Mouse (Mus musculus) megakaryocyte, embryonic 14.5 days (primary cell): ENCODE measurements at regions not wholly inside any gene's neighbourhood (a gene's known extent, or its start where the extent isn't known, plus 50 kb on each side); places are given as distances from the start of the nearest gene placed in this dataset.

Experiments
- H3K27me3 ChIP-seq: replicated peaks from 2 replicates; pipeline ENCODE3; 2012; ENCODE audit warnings: inconsistent platforms
- H3K36me3 ChIP-seq: replicated peaks from 2 replicates; pipeline ENCODE3; 2012; ENCODE audit warnings: low read length, inconsistent platforms, mixed read lengths
- H3K4me1 ChIP-seq: 2 replicates; pipeline ENCODE4 v1.6.1; 2012; ENCODE audit warnings: inconsistent platforms
- H3K4me3 ChIP-seq: replicated peaks from 2 replicates; pipeline ENCODE3; 2012; ENCODE audit warnings: moderate library complexity, mild to moderate bottlenecking, inconsistent platforms
- H3K9me3 ChIP-seq: 2 replicates; pipeline ENCODE4 v1.6.1; 2012; ENCODE audit warnings: inconsistent platforms
- FLI1 ChIP-seq: IDR thresholded peaks from 2 replicates; pipeline ENCODE4 v1.6.1; 2012; ENCODE audit warnings: low read length, inconsistent platforms, mixed read lengths
- GATA1 ChIP-seq: IDR thresholded peaks from 3 replicates; pipeline ENCODE4 v1.6.1; 2012; ENCODE audit warnings: mixed read lengths, low read length, inconsistent platforms, borderline replicate concordance

DNA sequence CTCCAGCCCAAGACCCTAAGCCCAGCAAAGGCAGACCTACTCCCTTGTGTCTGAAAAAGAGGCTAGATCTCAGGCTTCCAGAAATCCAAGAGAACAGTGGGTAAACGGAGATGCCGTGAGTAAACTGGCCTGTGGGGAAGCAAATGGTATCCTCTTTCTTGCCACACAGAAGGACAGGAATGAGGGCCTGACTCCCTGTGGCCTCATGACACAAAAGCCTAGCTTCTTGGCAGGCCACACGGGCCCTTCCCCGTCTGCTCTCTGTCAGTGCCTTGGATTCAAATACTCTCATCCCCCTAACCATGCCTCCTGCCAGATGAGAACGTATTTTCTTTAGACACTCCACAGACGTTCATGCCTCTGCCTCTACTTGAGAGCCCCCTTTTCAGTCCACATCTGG lies 97.2 kb downstream of the Mis18a start:
- Histone ChIP-seq H3K27me3 (no peaks in the 10 kb centered on the region), H3K4me1 (no peaks in the 10 kb centered on the region), H3K36me3 (no peaks in the 10 kb centered on the region), H3K4me3 (no peak overlapping the region), H3K9me3 (peaks cover 7% of the 10 kb centered on the region; the same call in 1 of the 2 replicates)
- TF ChIP-seq GATA1 (no peak), FLI1 (no peak)

DNA sequence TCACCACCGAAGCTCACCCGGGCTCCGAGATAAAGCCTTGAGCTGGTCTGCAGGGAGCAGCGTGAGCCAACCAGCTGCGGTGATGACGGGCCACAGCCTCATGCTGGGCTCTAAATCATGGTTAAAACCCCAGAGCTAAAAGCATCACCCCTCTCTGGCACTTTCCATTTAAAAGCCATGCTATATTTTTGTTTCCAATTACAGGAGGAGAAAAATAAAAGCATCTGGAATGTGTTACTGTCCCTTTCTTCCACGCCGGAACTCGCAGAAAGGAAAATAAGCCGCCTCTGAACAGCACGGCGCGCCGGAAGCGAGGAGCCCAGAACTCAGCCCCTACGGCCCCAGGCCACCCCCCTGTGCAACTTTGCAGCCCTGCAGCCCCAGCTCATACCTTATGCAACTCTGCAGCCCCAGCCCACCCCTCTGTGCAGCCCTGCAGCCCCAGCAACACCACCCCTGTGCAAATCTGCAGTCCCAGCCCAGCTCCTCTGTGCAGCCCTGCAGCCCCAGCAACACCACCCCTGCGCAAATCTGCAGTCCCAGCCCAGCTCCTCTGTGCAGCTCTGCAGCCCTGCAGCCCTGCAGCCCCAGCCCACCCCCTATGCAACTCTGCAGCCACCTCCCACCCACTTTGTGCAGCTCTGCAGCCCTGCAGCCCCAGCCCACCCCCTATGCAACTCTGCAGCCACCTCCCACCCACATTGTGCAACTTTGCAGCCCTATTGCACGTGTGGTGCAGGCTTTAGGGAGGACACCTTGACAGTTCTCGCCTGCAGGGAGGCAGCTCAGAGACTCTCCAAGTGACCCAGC lies 97.9 kb downstream of the Mis18a start:
- Histone ChIP-seq H3K9me3 (peaks cover 12% of the 10 kb centered on the region; the same call in 1 of the 2 replicates), H3K27me3 (no peaks in the 10 kb centered on the region), H3K4me1 (no peaks in the 10 kb centered on the region), H3K4me3 (no peak overlapping the region), H3K36me3 (no peaks in the 10 kb centered on the region)
- TF ChIP-seq GATA1 (no peak), FLI1 (no peak)

DNA sequence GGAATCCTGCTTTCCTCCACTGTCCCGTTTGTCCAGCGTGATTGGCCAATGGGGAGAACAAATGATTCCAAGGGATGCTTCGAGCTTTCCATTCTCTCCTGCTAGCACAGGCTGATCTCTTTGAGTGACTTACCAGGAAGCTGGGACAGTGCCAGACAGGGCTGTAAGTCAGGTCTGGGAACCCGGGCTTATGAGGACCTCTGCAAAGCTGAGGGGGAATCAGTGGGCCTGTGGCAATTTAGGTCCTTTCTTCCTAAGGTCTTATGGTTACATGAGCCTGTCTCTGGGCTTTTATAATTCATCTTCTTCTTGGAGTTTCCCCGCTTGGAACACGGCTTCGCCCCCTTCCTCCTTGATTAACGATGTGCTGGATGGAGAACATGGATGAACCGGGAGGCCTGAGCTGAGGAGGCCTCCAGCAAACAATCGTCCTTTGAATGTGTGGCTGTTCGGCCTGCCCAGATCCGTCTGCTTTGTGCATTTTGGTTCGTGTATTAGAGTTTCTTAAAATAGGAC lies 98.5 kb downstream of the Mis18a start:
- Histone ChIP-seq H3K9me3 (peaks cover 13% of the 10 kb centered on the region; the same call in 1 of the 2 replicates), H3K4me1 (no peaks in the 10 kb centered on the region), H3K4me3 (no peak overlapping the region), H3K36me3 (no peaks in the 10 kb centered on the region), H3K27me3 (no peaks in the 10 kb centered on the region)
- TF ChIP-seq GATA1, result no peak
- TF ChIP-seq FLI1, result no peak

DNA sequence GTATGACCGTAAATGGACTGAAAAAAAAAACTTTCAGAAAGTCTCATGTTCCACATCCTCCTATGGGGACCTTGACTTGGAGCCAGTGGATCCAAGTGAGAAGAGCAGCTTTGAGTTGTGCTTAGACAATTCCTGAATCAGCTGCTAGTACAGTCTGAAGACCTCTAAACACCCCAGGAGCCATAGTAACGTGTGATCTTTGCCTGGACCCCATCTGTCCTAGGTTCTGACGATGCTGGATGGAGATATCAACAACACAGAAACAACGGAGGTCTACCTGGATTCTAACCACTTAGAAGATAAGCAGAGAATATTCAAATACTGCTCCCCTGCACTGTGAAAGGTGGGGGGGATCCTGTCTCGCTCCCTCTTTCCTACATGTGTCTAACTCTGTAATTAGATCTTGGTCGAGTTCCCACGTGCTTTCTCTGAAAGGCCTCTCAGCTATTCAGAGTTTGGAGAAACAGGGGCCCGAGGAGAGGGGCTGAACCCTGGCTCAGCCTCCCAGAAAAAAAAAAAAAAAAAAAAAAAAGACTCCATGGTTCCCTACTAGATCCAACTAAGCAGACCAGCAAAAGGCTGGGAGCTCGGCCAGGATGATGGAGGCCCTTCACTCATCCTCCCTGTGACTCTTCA lies 101.1 kb downstream of the Mis18a start:
- peaks cover 11% of the 10 kb centered on the region; the same call in 1 of the 2 replicates for H3K9me3 ChIP-seq
- H3K4me1 ChIP-seq, result no peaks in the 10 kb centered on the region
- H3K36me3 ChIP-seq, result no peaks in the 10 kb centered on the region
- H3K4me3 ChIP-seq, result no peak overlapping the region
- no peaks in the 10 kb centered on the region for H3K27me3 ChIP-seq
- TF ChIP-seq FLI1 (no peak), GATA1 (no peak)

DNA sequence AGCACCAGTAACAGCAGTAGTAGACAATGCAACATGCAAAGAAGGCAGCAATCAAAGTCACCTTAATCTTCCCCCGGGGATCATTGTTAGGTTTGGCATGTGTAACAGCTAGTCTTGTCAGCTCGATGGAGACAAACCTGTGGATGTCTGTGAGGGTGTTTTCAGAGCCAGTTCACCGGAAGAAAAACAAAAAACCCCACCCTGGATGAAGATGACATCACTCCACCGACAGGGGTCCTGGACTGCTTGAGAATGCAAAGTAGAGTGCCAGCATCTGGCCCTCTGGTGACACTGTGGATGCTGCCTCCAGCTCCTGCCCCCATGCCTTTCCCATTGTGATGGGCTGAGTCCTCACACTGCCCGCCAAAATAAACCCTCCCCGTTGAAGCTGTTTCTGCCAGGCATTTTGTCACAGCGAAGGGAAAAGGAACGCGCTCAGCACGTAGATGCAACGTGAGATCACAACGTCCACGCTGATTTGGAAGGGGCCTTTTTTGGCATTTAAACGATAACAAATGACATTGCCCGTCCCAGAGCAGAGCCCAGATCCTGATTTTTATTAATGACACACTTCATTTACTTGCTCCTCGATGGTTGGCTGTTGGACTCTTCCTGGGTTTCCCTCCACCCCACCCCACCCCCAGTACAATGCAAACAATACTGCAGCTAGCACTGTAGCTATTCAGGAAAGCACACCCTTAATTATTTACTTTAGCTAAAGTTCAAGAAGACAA lies 101.7 kb downstream of the Mis18a start:
- H3K36me3 ChIP-seq, result no peaks in the 10 kb centered on the region
- H3K27me3 ChIP-seq, result no peaks in the 10 kb centered on the region
- peaks cover 14% of the 10 kb centered on the region; the same call in 1 of the 2 replicates for H3K9me3 ChIP-seq
- no peaks in the 10 kb centered on the region for H3K4me1 ChIP-seq
- H3K4me3 ChIP-seq, result no peak overlapping the region
- TF ChIP-seq GATA1, result no peak
- no peak for TF ChIP-seq FLI1

DNA sequence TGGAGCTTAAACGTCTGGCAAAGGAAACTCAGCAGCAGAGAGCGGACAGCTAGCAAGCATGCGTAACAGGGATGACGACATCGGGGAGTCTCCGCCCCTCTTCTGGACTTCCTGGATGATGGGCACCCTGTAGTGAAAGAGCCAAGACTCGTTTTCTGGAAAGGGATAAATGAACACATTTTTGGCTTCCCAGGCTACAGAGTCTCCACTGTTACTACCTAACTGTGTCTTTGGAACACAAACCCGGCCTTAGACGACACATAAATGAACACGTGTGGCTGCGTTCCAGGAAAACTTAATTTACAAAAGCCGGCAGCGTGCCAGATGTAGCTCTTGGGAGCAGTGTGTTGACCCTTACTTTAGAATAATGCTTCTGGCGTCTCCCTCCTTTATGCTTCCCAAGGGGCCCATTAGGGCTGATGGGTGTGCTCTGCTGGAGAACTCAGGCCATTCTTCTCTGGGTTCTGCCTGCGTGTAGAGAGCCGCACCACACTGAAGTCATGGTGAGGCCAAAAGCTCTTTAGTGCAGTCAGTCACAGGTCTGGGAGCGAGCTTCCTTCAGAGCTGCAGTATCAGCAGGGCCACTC lies 103.1 kb downstream of the Mis18a start:
- Histone ChIP-seq H3K9me3 (peaks cover 17% of the 10 kb centered on the region; the same call in 1 of the 2 replicates), H3K4me3 (no peak overlapping the region), H3K36me3 (no peaks in the 10 kb centered on the region), H3K4me1 (no peaks in the 10 kb centered on the region), H3K27me3 (no peaks in the 10 kb centered on the region)
- TF ChIP-seq GATA1 (no peak), FLI1 (no peak)

DNA sequence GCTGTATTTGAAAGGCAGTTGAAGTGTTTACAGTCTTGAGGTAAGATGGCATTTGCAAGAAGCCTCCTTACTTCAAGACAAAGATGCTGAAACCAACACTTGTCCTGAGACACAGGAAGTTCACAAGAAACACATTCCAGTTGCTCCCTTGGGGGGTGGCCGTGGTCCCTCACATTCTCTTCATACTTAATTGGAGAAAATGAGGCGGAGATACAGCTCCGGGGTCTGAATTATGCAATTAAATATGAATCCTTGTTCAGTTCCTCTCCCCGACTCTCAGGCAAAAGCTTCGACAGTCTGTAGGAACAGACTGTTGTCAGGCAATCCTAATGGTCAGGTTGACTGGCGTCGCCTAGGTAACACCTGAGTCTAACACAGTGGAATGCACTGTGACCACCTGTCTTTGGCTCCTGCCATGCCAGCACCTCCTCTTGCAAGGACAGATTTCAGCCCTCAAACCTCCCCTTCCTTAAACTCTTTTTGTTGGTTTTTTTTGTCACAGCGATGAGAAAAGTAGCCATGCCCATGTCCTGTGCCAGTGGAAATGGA lies 104.5 kb downstream of the Mis18a start:
- TF ChIP-seq GATA1 (no peak), FLI1 (no peak)
- H3K36me3 ChIP-seq, result no peaks in the 10 kb centered on the region
- H3K9me3 ChIP-seq, result peaks cover 17% of the 10 kb centered on the region; the same call in 1 of the 2 replicates

DNA sequence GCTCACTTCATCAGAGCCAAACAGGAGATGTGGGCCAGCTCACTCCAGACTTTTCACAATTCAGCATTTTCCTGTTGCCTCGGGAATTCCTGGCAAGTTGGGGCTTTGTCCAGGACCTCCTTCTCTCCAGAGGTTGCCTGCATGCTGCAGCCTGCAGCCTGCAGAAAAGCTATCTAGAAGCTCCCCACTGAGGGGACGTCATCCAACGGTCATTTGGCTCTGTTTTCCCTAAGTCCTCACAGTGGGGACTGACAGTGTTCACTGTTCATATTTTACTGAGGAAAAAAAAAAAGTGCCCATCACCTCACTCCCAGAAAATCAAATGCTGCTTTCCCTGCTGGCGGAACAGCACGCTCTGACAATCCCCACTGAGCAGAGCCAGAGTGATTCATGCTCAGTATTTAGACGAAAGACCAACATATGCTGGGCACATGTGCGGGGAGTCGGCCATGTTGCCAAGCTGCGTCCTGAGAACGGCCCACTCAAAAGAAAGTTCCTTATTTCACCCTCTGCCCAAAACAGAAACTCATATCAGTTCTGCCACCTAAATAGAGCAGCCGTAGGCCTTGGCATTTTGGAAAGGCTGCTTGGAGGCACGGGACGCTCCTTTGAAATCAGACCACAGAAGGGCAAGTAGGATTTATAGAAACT lies 105.3 kb downstream of the Mis18a start:
- Histone ChIP-seq H3K27me3 (no peaks in the 10 kb centered on the region), H3K4me3 (no peak overlapping the region), H3K36me3 (no peaks in the 10 kb centered on the region), H3K9me3 (peaks cover 17% of the 10 kb centered on the region; the same call in 1 of the 2 replicates), H3K4me1 (no peaks in the 10 kb centered on the region)
- TF ChIP-seq GATA1 (no peak), FLI1 (no peak)

More for the DNA sequence above, 104.5 kb downstream of the Mis18a start:
- H3K4me1 ChIP-seq, result no peaks in the 10 kb centered on the region
- no peaks in the 10 kb centered on the region for H3K27me3 ChIP-seq
- no peak overlapping the region for H3K4me3 ChIP-seq

DNA sequence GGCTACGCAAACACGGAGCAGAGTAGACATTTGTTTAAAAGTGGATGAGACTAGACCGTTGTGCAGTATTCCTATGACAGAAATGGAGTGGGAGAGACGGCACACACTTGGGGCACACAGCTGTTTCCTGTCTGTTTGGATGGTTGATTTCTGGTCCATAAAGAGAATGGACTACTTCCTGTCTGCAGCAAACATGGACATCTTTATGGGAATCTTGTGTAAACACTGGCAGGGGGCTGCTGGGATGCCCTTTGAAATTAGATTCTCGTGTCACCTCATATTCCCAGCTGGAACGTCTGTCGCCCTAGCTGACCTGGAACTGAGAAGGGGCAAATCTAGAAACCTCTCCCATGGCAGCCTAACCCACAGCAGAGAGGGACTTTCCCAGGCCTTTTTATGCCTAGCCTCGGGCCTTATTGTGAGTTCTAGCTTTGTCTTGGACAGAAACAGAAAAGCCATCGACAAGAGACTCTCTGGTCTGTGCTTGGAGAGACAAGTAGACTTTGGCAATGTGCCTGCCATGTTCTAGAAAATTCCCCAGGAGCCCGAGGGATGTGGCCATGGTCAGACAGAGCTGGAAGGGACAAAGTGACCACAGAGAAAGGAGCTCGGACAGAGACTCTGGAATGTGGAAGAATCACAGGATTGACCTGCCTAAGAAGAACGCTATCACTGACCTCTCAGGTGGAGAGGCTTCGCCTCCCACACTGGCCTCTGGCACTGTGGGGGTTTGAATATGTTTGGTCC lies 107.5 kb downstream of the Mis18a start:
- Histone ChIP-seq H3K4me1 (no peaks in the 10 kb centered on the region), H3K4me3 (no peak overlapping the region), H3K36me3 (no peaks in the 10 kb centered on the region), H3K27me3 (no peaks in the 10 kb centered on the region), H3K9me3 (peaks cover 11% of the 10 kb centered on the region; the same call in 1 of the 2 replicates)
- TF ChIP-seq GATA1 (no peak), FLI1 (no peak)
